Mouse (Mus musculus) A20 (cell line): ENCODE data around the gene Tmx4.
A peak's percentile ranks its signal among the peaks of the same experiment; 100 is the strongest.
"Not testable (repeated sequence)": the region's sequence is repeated elsewhere in the genome, so short reads cannot be mapped to it uniquely, and the experiment has no call there.

Experiments used
- DNase-seq: peaks from one replicate; pipeline ENCODE4 v3.0.0-alpha.2; 2011; ENCODE audit warnings: low read depth, low spot score

Gene Tmx4

GRCm38 (mm10) chr2:134643514-134644300 is at the start of gene Tmx4:
Tmx4 (minus strand) TSS chr2:134644145.
- peak; percentile 97 for DNase-seq

GRCm38 (mm10) chr2:134692125-134692524 is 48.2 kb upstream of the Tmx4 start:
- no peak for DNase-seq

- no peak for DNase-seq
Measured at GRCm38 (mm10) chr2:134691055-134691454, 47.1 kb upstream of the Tmx4 start.

- no peak for DNase-seq
Measured at GRCm38 (mm10) chr2:134682326-134682725, 38.4 kb upstream of the Tmx4 start.

GRCm38 (mm10) chr2:134681271-134681961 is 37.5 kb upstream of the Tmx4 start:
- DNase-seq: peak; percentile 50

- no peak for DNase-seq
Measured at GRCm38 (mm10) chr2:134679567-134679966, 35.6 kb upstream of the Tmx4 start.

- peak; percentile 23 for DNase-seq
Measured at GRCm38 (mm10) chr2:134675465-134675864, 31.5 kb upstream of the Tmx4 start.

- peak; percentile 70 for DNase-seq
Measured at GRCm38 (mm10) chr2:134673604-134674003, 29.7 kb upstream of the Tmx4 start.

GRCm38 (mm10) chr2:134656477-134656876 is 12.5 kb upstream of the Tmx4 start:
- no peak for DNase-seq

GRCm38 (mm10) chr2:134654668-134655067 is 10.7 kb upstream of the Tmx4 start:
- no peak for DNase-seq

GRCm38 (mm10) chr2:134652759-134653158 is 8.8 kb upstream of the Tmx4 start:
- no peak for DNase-seq

GRCm38 (mm10) chr2:134648999-134649398 is 5.1 kb upstream of the Tmx4 start:
- DNase-seq: no peak

- no peak for DNase-seq
Measured at GRCm38 (mm10) chr2:134645752-134646151, 1.8 kb upstream of the Tmx4 start.

GRCm38 (mm10) chr2:134645166-134645565 is 1.2 kb upstream of the Tmx4 start:
- DNase-seq: no peak

GRCm38 (mm10) chr2:134644301-134644912 is 462 bp upstream of the Tmx4 start:
- DNase-seq: no peak

- peak; percentile 18 for DNase-seq
Measured at GRCm38 (mm10) chr2:134642377-134642776, 1.6 kb downstream of the Tmx4 start.

GRCm38 (mm10) chr2:134641372-134641771 is 2.6 kb downstream of the Tmx4 start:
- peak; percentile 6 for DNase-seq

GRCm38 (mm10) chr2:134640398-134640797 is 3.5 kb downstream of the Tmx4 start:
- DNase-seq: no peak

- DNase-seq: not testable (repeated sequence)
Measured at GRCm38 (mm10) chr2:134628541-134628940, 15.4 kb downstream of the Tmx4 start.

- no peak for DNase-seq
Measured at GRCm38 (mm10) chr2:134604935-134605334, 39.0 kb downstream of the Tmx4 start.

GRCm38 (mm10) chr2:134591081-134591694 is 52.8 kb downstream of the Tmx4 start:
- no peak for DNase-seq

GRCm38 (mm10) chr2:134585243-134585642 is 58.7 kb downstream of the Tmx4 start:
- no peak for DNase-seq
